Mouse (Mus musculus) liver, embryonic 16.5 days (tissue): ENCODE results near the gene Ncam1. TPM values are rescaled to one million over a fixed set of nuclear protein-coding genes. Genes with fewer than 3 reads are reported as not detected.

Experiments used
- ATAC-seq: fragments of 200-750 bp; cut with Nextera tagmentation; 2 replicates; pipeline ENCODE4 v1.8.0; 2017; ENCODE audit warnings: low read depth, mild to moderate bottlenecking, moderate number of reproducible peaks, moderate library complexity
- H3K27ac ChIP-seq: fragments of 300-500 bp; sonication (generic); 2 replicates; pipeline ENCODE4 v1.5.1; 2014; ENCODE audit warnings: mild to moderate bottlenecking, low read length
- H3K27me3 ChIP-seq: fragments of 300-500 bp; sonication (generic); 2 replicates; pipeline ENCODE4 v1.6.1; 2014; ENCODE audit warnings: low read depth, low read length, mixed read lengths; ENCODE audit not compliant: control insufficient read depth, insufficient read depth
- H3K36me3 ChIP-seq: fragments of 300-500 bp; sonication (generic); 2 replicates; pipeline ENCODE4 v1.6.1; 2014; ENCODE audit warnings: mild to moderate bottlenecking; ENCODE audit not compliant: control insufficient read depth, insufficient read depth
- H3K4me1 ChIP-seq: fragments of 300-500 bp; sonication (generic); 2 replicates; pipeline ENCODE4 v1.6.1; 2014; ENCODE audit warnings: low read depth, low read length, mixed read lengths; ENCODE audit not compliant: control insufficient read depth
- H3K4me2 ChIP-seq: fragments of 300-500 bp; sonication (generic); 2 replicates; pipeline ENCODE4 v1.6.1; 2014; ENCODE audit warnings: low read depth, low read length, mixed read lengths
- H3K4me3 ChIP-seq: fragments of 300-500 bp; sonication (generic); 2 replicates; pipeline ENCODE4 v1.5.1; 2014; ENCODE audit warnings: low read depth, mild to moderate bottlenecking, low read length
- H3K9ac ChIP-seq: fragments of 300-500 bp; sonication (generic); 2 replicates; pipeline ENCODE4 v1.6.1; 2014; ENCODE audit warnings: low read depth, low read length
- H3K9me3 ChIP-seq: fragments of 300-500 bp; sonication (generic); replicated peaks from 2 replicates; pipeline ENCODE4 v1.6.1; 2016; ENCODE audit warnings: low read length; ENCODE audit not compliant: control insufficient read depth
- WGBS: fragments of 180-500 bp; shearing (Covaris S2); extraction: QIAGEN DNeasy Blood & Tissue Kit; methylation state at CpG from one replicate; pipeline ENCODE4 v1.1.7; 2014; ENCODE audit not compliant: insufficient replicate concordance; 5-methylcytosine and 5-hydroxymethylcytosine counted together
- polyA plus RNA-seq: library from polyadenylated mRNA; unstranded; fragments of >200 nt; fragmentation: Nextera tagmentation; extraction: Ambion mirVana; gene quantifications from 2 replicates; pipeline ENCODE4 v1.2.1, GENCODE M21; 2015

The Ncam1 gene
- polyA plus RNA-seq, 1 experiment from 2014 or later: 4.6 TPM

DNA sequence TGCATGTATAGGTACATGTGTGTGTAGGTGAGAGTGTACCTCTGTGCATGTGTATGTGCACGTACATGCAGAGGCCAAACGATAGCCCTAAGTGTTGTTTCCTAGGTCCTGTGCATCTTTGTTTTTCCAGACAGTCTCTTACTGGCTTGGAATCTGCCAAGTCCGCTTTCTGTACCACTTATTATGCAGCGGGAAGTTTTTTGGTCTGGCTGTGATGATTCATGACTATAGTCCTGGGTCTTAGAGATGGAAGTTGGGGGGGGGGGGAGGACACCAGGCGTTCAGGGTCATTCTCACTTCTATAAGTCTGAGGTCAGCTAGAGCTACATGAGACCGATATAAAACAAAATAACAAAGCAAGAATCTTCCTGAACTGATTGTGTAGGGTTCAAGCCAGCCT, 173.8 kb downstream of the Ncam1 start:
- H3K27me3 ChIP-seq: no peaks in the 10 kb centered on the region
- H3K9ac ChIP-seq: no peak overlapping the region
- no peak for ATAC-seq
- no peak overlapping the region for H3K4me3 ChIP-seq
- H3K27ac ChIP-seq: no peak overlapping the region
- H3K36me3 ChIP-seq: no peaks in the 10 kb centered on the region
- no peak overlapping the region for H3K4me2 ChIP-seq
- no peaks in the 10 kb centered on the region for H3K4me1 ChIP-seq
- 68% methylated on average over 6 of the region's 6 CpGs for WGBS
- H3K9me3 ChIP-seq: no peaks in the 10 kb centered on the region

DNA sequence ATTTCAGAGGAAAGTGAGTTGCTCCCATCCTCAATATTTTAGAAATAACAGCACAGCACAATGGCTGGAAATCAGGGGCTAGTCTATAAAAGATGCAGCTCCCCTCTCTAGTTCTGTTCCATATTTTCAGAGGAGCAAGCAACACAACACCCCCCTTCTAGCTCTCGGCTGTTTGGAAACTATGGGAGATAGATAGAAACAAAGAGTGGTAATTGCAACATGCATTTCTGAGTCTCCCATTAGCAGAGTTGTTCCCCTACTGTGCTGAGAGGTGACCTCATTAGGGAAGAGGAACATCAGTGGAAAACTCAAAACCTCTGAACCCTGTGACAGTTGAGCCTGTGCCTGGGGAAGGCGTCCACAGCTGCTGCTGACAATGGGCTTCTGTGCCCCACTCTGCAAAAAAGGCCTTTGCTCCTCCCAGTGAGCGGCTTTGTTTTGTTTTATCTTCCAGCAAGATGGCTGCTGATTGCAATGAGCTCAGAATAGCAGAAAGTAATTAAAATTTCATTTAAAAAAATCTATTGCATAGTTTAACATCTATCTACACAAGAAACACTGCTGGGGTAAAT, 174.7 kb downstream of the Ncam1 start:
- WGBS: 48% methylated on average over 3 of the region's 3 CpGs
- H3K4me1 ChIP-seq: no peaks in the 10 kb centered on the region
- ATAC-seq: no peak

DNA sequence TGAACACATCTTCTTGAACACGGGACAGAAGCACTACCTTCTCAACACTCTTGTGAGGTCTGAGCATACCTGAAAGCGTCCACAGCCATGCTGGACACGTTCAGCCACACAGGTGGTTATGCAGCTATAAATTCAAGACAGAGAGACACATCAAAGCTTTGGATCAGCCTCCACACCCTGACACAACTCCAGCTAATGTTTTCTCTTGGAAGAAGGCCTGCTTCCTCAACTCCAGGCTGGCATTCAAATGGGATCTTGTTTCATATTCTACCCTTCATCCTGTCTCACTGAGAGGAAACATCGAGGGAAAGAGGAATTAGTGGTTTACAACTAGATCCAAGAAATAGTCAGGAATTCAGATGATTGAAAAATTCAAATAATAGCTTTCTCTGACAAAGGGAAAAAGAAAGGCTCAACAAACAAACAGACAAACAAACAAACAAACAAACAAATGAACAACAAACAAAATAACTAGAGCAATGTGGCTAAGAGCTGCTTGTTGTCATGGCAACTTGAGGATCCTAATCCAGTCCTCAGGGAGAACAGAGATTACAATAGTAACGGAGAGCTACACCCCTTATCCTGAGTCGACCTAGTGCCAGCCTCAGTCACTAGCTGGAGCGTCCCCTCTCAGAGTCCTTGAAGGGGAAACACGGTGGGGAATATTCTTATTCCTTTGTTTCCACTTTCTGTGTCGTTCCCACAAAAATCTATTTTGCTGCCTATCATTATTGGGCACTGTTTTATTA, 175.6 kb downstream of the Ncam1 start:
- Histone ChIP-seq H3K4me2 (no peak overlapping the region), H3K27ac (no peak overlapping the region), H3K9ac (no peak overlapping the region), H3K36me3 (no peaks in the 10 kb centered on the region), H3K4me3 (no peak overlapping the region), H3K9me3 (no peaks in the 10 kb centered on the region), H3K4me1 (no peaks in the 10 kb centered on the region), H3K27me3 (no peaks in the 10 kb centered on the region)
- no peak for ATAC-seq
- 47% methylated on average over 9 of the region's 9 CpGs for WGBS

More for the DNA sequence above, 174.7 kb downstream of the Ncam1 start:
- Histone ChIP-seq H3K4me3 (no peak overlapping the region), H3K4me2 (no peak overlapping the region), H3K27me3 (no peaks in the 10 kb centered on the region), H3K36me3 (no peaks in the 10 kb centered on the region), H3K27ac (no peak overlapping the region), H3K9me3 (no peaks in the 10 kb centered on the region), H3K9ac (no peak overlapping the region)

DNA sequence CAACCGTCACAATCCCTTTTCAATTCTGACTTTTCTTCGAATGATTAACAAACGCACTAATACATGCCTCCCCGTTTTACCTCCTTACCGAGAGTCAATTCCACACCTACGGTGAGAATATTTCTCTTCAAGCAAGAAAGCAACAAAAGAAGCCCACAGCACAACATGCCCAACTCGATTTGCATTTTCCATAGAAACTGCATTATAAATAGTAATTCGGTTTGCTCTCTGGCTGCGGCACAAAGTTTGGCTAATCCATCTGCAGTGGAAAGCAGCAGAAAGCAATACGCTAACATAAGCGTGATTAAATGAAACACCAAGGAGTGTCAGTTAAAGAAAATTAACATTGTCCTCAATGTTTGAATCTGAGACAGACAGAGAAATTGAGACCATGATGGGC, 177.0 kb downstream of the Ncam1 start:
- 73% methylated on average over 11 of the region's 11 CpGs for WGBS
- no peak overlapping the region for H3K9ac ChIP-seq
- no peak overlapping the region for H3K27ac ChIP-seq
- H3K9me3 ChIP-seq: no peaks in the 10 kb centered on the region
- no peak for ATAC-seq
- H3K4me3 ChIP-seq: no peak overlapping the region
- H3K27me3 ChIP-seq: no peaks in the 10 kb centered on the region
- H3K36me3 ChIP-seq: no peaks in the 10 kb centered on the region
- no peaks in the 10 kb centered on the region for H3K4me1 ChIP-seq
- H3K4me2 ChIP-seq: no peak overlapping the region

DNA sequence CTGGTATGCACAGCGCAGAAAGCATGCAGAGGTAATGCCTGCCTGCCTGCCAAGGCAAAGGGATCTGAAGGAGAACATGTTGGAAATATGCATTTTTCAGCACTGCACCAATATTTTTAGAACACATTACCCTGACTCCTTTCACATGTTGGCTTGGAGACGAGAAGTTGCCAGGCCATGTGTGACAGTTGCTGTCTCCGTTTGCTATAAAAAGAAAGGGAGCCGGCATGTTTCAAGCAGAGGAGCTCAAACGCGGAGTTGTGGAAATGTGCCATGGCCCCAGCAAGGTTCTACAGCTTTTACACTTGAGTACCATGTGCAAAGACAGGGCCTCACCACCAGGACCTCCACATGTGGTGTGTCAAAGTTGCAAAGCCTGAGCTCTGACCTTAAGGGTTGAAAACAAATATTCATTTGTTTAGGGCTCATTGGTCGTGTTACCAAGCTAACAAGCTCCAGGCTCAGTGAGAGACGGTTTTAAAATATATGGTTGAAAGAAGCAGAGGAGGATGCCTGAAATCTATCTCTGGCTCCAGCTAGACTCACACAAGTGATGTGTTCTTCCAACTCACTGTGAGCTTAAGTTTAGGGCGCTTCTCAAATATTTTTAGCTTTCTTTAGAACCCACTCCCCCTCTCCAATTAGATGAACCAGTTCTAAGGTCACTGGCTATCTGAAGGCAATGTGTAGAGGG, 179.9 kb downstream of the Ncam1 start:
- H3K27me3 ChIP-seq: no peaks in the 10 kb centered on the region
- H3K4me1 ChIP-seq: no peaks in the 10 kb centered on the region
- H3K4me2 ChIP-seq: no peak overlapping the region
- no peak for ATAC-seq
- H3K27ac ChIP-seq: no peak overlapping the region
- H3K4me3 ChIP-seq: no peak overlapping the region
- 69% methylated on average over 9 of the region's 9 CpGs for WGBS
- H3K9me3 ChIP-seq: no peaks in the 10 kb centered on the region
- H3K9ac ChIP-seq: no peak overlapping the region
- H3K36me3 ChIP-seq: no peaks in the 10 kb centered on the region

DNA sequence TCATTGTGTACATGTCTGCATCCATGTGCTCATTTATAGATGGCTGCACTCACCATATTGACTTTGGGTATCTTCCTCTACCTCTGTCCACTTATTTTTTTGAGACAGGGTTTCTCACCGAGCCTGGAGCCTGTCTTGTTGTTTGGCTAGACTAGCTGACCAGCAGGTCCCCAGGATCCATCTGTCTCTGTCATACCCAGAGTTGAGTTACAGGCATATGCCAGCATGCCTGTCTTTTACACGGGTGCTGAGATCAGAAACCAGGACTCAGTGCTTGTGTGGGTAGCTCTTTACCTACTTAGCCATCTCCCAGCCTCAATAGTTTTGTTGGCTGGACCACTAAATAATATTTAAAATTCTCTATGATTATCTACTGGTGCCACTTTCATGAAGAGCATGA, 180.5 kb downstream of the Ncam1 start:
- Histone ChIP-seq H3K27me3 (no peaks in the 10 kb centered on the region), H3K4me1 (no peaks in the 10 kb centered on the region), H3K4me2 (no peak overlapping the region), H3K36me3 (no peaks in the 10 kb centered on the region), H3K4me3 (no peak overlapping the region), H3K9me3 (no peaks in the 10 kb centered on the region), H3K9ac (no peak overlapping the region), H3K27ac (no peak overlapping the region)
- ATAC-seq: no peak
- 52% methylated on average over 2 of the region's 2 CpGs for WGBS

DNA sequence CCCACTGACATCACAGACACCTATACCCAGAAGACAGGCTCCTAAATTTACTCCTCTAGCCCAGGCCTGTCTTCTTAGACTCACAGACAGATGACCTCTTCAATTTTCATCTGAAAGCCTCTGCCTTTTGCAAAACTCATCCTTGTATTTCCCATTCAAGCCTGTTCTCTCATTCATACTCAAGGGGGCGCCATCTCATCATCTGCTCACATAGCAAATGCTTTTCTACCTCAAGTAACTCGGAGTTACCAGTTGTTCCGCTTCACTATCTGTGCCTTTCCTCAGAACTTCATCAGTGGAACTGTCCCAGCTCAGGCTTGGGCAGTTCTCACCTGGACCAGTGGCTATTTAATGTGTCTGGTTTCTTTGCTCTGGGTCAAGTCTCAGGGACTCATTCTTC, 181.5 kb downstream of the Ncam1 start:
- H3K9me3 ChIP-seq: no peaks in the 10 kb centered on the region
- no peaks in the 10 kb centered on the region for H3K36me3 ChIP-seq
- no peaks in the 10 kb centered on the region for H3K27me3 ChIP-seq
- H3K27ac ChIP-seq: no peak overlapping the region
- no peak overlapping the region for H3K4me2 ChIP-seq
- no peak overlapping the region for H3K4me3 ChIP-seq
- WGBS: 12% methylated on average over 3 of the region's 3 CpGs
- no peaks in the 10 kb centered on the region for H3K4me1 ChIP-seq
- no peak overlapping the region for H3K9ac ChIP-seq
- no peak for ATAC-seq

DNA sequence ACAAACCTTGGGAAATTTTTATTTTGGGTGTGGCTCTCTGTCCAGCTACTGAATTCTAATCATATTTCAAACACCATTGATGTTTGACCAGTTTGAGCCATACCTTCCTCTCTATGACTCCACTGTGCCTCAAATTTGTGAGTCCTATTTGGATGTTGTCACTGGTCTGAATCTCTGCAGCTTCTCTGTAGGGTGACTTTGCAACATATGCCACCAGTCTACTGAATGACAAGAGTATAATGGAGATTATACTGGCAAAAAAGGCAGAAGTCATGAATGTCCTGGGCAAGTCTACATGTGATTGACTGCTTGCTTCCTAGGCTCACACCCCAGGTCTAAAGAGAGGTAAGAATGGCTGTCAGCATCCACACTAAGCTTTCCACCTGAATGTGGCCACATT, 186.3 kb downstream of the Ncam1 start:
- Histone ChIP-seq H3K27ac (no peak overlapping the region), H3K27me3 (no peaks in the 10 kb centered on the region), H3K4me3 (no peak overlapping the region), H3K4me1 (no peaks in the 10 kb centered on the region), H3K9ac (no peak overlapping the region), H3K36me3 (no peaks in the 10 kb centered on the region), H3K4me2 (no peak overlapping the region), H3K9me3 (no peaks in the 10 kb centered on the region)
- ATAC-seq: no peak

DNA sequence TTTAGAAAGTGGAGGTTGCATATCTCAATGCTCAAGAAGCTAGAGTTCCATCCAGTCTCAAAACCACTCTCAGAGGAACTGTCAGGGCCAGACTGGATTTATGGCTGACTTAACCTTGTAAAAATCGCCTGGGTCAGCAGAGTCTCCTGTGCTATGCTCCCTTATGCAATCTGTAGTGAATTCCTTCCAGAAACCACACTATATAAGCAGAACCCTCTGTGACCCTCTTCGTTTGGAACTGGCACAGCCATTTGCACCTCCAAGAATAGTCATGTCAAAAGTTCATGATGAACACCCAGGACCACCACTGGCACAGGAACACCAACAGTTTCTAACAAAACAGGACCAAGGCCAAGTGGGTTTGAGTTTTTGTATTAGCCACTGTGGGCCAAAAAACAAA, 190.5 kb downstream of the Ncam1 start:
- no peak for ATAC-seq
- no peak overlapping the region for H3K4me2 ChIP-seq
- WGBS: 20% methylated on average over 2 of the region's 2 CpGs
- H3K9me3 ChIP-seq: no peaks in the 10 kb centered on the region
- H3K36me3 ChIP-seq: no peaks in the 10 kb centered on the region
- H3K4me1 ChIP-seq: no peaks in the 10 kb centered on the region
- no peak overlapping the region for H3K4me3 ChIP-seq
- H3K9ac ChIP-seq: no peak overlapping the region
- H3K27ac ChIP-seq: no peak overlapping the region
- H3K27me3 ChIP-seq: no peaks in the 10 kb centered on the region
